Mouse (Mus musculus) lung, postnatal 4 days (tissue): ENCODE results near the gene Med26.

Experiments used
- DNase-seq, 2 experiments: peaks; one replicate each; pipeline ENCODE4 v3.0.0; 2021

Gene Med26

GRCm38 (mm10) chr8:72547802-72548643 lies at the start of gene Med26:
Med26 (minus strand) TSS chr8:72548270.
- DNase-seq: peak; percentile 98 to 100

GRCm38 (mm10) chr8:72590198-72590597 lies 42.1 kb upstream of the Med26 start:
- peak in 1 of 2 experiments; percentile 62 for DNase-seq

GRCm38 (mm10) chr8:72589286-72589685 lies 41.2 kb upstream of the Med26 start:
- peak in 1 of 2 experiments; percentile 51 for DNase-seq

GRCm38 (mm10) chr8:72588865-72589264 lies 40.8 kb upstream of the Med26 start:
- no peak for DNase-seq

GRCm38 (mm10) chr8:72587806-72588205 lies 39.7 kb upstream of the Med26 start:
- peak in 1 of 2 experiments; percentile 57 for DNase-seq

- no peak for DNase-seq
These were observed 36.3 kb upstream of the Med26 start for GRCm38 (mm10) chr8:72584390-72584789.

GRCm38 (mm10) chr8:72583056-72583771 lies 35.1 kb upstream of the Med26 start:
- peak; percentile 68 to 70 for DNase-seq

GRCm38 (mm10) chr8:72579374-72579773 lies 31.3 kb upstream of the Med26 start:
- no peak for DNase-seq

- peak; percentile 15 to 61 for DNase-seq
These were observed 29.9 kb upstream of the Med26 start for GRCm38 (mm10) chr8:72577941-72578340.

- DNase-seq: no peak
These were observed 29.2 kb upstream of the Med26 start for GRCm38 (mm10) chr8:72577266-72577665.

- no peak for DNase-seq
These were observed 27.8 kb upstream of the Med26 start for GRCm38 (mm10) chr8:72575915-72576314.

GRCm38 (mm10) chr8:72573450-72573849 lies 25.4 kb upstream of the Med26 start:
- DNase-seq: no peak

- no peak for DNase-seq
These were observed 24.4 kb upstream of the Med26 start for GRCm38 (mm10) chr8:72572507-72572906.

GRCm38 (mm10) chr8:72571611-72572473 lies 23.8 kb upstream of the Med26 start, which contains the start of gene Tmem38a:
Tmem38a (plus strand) TSS chr8:72572055.
- DNase-seq: peak; percentile 85 to 89

GRCm38 (mm10) chr8:72570633-72571610 lies 22.9 kb upstream of the Med26 start, which contains the start of gene Smim7:
Smim7 (minus strand) TSS chr8:72571088.
- DNase-seq: peak; percentile 98

GRCm38 (mm10) chr8:72565970-72566369 lies 17.9 kb upstream of the Med26 start:
- DNase-seq: no peak

GRCm38 (mm10) chr8:72561111-72561689 lies 13.1 kb upstream of the Med26 start:
- DNase-seq: no peak

GRCm38 (mm10) chr8:72555770-72556169 lies 7.7 kb upstream of the Med26 start:
- DNase-seq: no peak

GRCm38 (mm10) chr8:72549314-72549892 lies 1.3 kb upstream of the Med26 start:
- DNase-seq: peak in 1 of 2 experiments; percentile 48

- no peak for DNase-seq
These were observed 709 bp upstream of the Med26 start for GRCm38 (mm10) chr8:72548644-72549313.
